Mouse (Mus musculus) liver, adult 2 months (tissue): Measurements from ENCODE around the gene Dnajc8.

Experiments
- CTCF ChIP-seq: fragments of 200-500 bp; IDR thresholded peaks from 2 replicates; pipeline ENCODE4 v1.5.1; 2011; ENCODE audit warnings: low read depth, low read length, control low read depth
- POLR2A ChIP-seq: fragments of 200-500 bp; IDR thresholded peaks from 2 replicates; pipeline ENCODE4 v1.6.1; 2011; ENCODE audit warnings: low read length, control low read depth; ENCODE audit not compliant: insufficient read depth; ENCODE audit errors: extremely low read depth

- no peak for TF ChIP-seq CTCF
- no peak for TF ChIP-seq POLR2A
These were observed 50.9 kb downstream of the Dnajc8 start for GRCm38 (mm10) chr4:132586282-132586681.
